Mouse (Mus musculus): Measurements from ENCODE around the gene Klhl5. TPM values are rescaled to one million over a fixed set of nuclear protein-coding genes. Genes with fewer than 3 reads are reported as not detected.

Gene Klhl5
- total RNA-seq, 1 experiment from 2014 or later, result 47.6 TPM

DNA sequence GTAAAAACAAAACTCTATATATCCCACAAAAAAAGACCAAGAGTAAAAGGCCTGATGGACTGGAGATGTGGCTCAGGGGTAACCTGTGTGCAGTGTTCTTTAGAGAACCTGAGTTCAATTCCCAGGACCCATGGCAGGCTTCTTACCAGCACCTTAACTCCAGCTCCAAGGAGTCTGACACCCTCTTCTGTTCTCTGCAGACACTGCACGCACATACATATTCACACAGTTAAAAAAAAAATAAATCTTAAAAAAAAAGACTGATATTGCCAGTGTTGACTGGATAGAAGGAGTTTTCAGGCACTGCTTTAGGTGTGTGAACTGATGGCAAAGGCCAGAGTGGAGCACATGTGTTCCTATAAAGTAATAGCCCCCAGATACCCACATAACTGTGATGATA lies 18.8 kb downstream of the Klhl5 start:
- ATAC-seq (replicated peaks in 1 of 2; ENCODE audit: insufficient read depth in 1 of 2, low FRiP score in 2 of 2, low TSS enrichment in 1 of 2, low read depth in 1 of 2, poor library complexity in 2 of 2, severe bottlenecking in 2 of 2), result no peak

DNA sequence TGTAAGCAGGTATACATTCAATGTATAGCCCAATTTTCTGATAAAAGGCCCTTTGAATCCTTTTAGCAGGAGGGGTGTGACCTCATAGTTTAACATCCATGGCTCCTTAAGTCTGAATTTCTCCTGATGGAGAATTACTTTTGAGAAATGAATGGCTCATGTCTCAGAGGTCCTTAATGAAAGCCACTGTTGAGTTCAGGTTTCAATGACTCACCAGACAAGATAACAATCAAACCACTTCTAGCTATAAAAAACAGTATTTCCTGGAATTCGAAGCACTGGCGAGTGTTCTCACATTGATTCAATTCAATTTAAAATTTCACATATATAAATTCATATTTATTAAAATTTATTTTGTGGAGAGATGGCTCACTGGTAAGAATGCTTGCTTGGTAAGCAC lies 21.1 kb downstream of the Klhl5 start:
- no peak for ATAC-seq (replicated peaks in 1 of 2; ENCODE audit: insufficient read depth in 1 of 2, low FRiP score in 2 of 2, low TSS enrichment in 1 of 2, low read depth in 1 of 2, poor library complexity in 2 of 2, severe bottlenecking in 2 of 2)

- no peak for ATAC-seq (replicated peaks in 1 of 2; ENCODE audit: insufficient read depth in 1 of 2, low FRiP score in 2 of 2, low TSS enrichment in 1 of 2, low read depth in 1 of 2, poor library complexity in 2 of 2, severe bottlenecking in 2 of 2)
Measured at GRCm38 (mm10) chr5:65130528-65131210, 23.3 kb downstream of the Klhl5 start.

DNA sequence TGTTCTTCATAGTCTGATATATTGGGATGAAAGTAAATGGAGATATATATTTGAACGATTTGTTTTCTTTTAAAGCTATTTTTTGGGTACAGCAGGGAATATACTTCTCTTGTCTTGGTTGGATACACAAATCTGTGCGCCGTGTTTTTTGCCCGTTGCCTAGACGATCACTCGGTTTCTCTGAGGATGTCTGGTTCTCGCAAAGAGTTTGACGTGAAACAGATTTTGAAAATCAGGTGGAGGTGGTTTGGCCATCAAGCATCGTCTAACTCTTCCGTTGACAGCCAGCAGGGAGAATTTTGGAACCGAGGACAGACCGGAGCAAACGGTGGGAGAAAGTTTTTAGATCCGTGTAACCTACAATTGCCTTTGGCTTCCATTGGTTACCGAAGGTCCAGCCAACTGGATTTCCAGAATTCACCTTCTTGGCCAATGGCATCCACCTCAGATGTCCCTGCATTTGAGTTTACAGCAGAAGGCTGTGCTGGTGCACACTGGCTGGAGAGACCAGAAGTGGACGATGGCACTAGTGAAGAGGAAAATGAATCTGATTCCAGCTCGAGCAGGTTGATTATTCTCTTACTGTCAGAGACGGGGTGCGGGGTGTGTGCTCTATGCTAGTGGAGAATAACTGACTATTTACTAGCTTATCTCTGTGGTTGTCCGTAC lies 24.0 kb downstream of the Klhl5 start:
- no peak for ATAC-seq (replicated peaks in 1 of 2; ENCODE audit: insufficient read depth in 1 of 2, low FRiP score in 2 of 2, low TSS enrichment in 1 of 2, low read depth in 1 of 2, poor library complexity in 2 of 2, severe bottlenecking in 2 of 2)

DNA sequence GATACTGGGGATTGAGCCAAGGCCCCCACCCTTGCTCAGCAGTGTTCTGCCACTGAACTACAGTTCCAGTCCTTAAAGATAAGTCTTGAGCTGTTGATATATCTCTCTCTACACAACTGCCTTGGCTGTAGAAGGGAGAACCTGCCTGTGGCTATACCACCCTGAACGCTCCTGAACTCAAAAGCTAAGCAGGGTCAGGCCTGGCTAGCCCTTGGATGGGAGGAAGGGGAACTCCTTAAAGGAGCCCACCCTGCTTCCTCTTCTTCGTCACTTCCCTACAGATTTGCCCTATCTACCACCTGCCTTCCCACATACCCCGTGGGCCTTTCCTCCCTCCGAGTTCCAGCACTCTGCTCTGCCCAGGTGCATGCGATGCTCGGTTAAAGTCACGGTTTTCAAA lies 28.8 kb downstream of the Klhl5 start:
- ATAC-seq (replicated peaks in 1 of 2; ENCODE audit: insufficient read depth in 1 of 2, low FRiP score in 2 of 2, low TSS enrichment in 1 of 2, low read depth in 1 of 2, poor library complexity in 2 of 2, severe bottlenecking in 2 of 2), result peak; percentile 32 to 72; a peak in 3 of 4 replicates

GRCm38 (mm10) chr5:65137073-65137472 lies 29.7 kb downstream of the Klhl5 start:
- no peak for ATAC-seq (replicated peaks in 1 of 2; ENCODE audit: insufficient read depth in 1 of 2, low FRiP score in 2 of 2, low TSS enrichment in 1 of 2, low read depth in 1 of 2, poor library complexity in 2 of 2, severe bottlenecking in 2 of 2)

DNA sequence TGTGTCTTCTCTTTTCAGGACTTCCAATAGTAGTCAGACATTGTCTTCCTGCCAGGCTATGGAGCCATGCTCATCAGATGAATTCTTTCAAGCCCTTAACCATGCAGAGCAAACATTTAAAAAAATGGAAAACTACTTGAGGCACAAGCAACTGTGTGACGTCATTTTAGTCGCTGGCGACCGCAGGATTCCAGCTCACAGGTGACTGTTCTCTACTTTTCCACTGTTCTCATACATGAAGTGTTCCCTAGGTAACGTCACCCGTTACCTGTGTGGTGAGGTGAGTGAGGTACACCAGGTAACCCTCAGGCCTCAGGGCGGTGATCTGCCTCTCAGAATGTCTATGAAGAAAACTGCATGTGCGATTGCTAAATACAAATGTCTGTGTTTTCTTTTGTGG lies 33.9 kb downstream of the Klhl5 start:
- no peak for ATAC-seq (replicated peaks in 1 of 2; ENCODE audit: insufficient read depth in 1 of 2, low FRiP score in 2 of 2, low TSS enrichment in 1 of 2, low read depth in 1 of 2, poor library complexity in 2 of 2, severe bottlenecking in 2 of 2)

GRCm38 (mm10) chr5:65142247-65142646 lies 34.9 kb downstream of the Klhl5 start:
- no peak for ATAC-seq (replicated peaks in 1 of 2; ENCODE audit: insufficient read depth in 1 of 2, low FRiP score in 2 of 2, low TSS enrichment in 1 of 2, low read depth in 1 of 2, poor library complexity in 2 of 2, severe bottlenecking in 2 of 2)

DNA sequence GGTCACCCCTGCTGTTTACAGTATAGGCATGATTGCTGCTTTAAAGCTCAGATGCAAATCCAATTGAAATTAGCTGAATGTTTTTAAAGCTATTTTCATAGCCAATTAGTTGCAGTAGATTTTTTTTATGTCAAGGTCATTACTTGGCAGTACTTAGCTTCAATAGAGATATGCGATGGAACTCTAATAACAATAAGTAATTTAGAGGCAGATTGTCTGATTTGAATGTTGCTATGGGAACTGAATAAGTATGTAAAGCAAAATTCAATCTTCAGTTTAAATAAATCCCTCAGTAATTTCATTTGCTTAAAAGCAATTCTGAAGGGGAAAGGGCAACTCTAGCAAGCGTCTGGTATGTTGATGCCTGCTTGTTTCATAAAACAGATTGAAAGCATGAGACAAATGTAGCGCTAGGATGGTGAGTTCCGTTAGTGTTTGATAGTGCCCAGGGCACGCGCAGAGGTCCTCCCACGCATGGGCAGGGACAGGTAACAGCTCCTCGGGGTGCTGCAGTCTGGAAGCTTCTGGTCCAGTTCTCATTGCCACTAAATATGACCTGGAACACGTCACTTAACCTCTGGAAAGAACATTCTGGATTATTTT lies 38.3 kb downstream of the Klhl5 start:
- ATAC-seq (replicated peaks in 1 of 2; ENCODE audit: insufficient read depth in 1 of 2, low FRiP score in 2 of 2, low TSS enrichment in 1 of 2, low read depth in 1 of 2, poor library complexity in 2 of 2, severe bottlenecking in 2 of 2), result no peak

DNA sequence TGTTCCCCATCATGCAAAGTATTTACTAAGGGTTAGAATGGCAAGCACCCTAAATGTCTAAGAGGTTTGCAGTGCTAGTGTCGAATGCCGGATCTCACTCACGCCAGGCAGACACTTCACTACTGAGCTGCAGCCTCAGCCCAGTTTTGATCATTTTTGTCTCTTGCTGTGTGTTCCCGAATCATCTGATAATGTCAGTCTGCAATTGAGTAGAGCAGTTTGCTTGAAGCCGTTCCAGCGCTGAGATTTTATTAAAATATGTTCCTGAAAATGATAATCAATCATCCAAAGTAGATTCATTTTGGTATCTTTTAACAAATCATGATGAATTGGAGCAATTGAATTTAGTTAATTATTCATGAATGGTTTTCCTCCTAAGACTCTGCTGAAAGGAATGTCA lies 39.4 kb downstream of the Klhl5 start:
- ATAC-seq (replicated peaks in 1 of 2; ENCODE audit: insufficient read depth in 1 of 2, low FRiP score in 2 of 2, low TSS enrichment in 1 of 2, low read depth in 1 of 2, poor library complexity in 2 of 2, severe bottlenecking in 2 of 2), result no peak

- no peak for ATAC-seq (replicated peaks in 1 of 2; ENCODE audit: insufficient read depth in 1 of 2, low FRiP score in 2 of 2, low TSS enrichment in 1 of 2, low read depth in 1 of 2, poor library complexity in 2 of 2, severe bottlenecking in 2 of 2)
Measured at GRCm38 (mm10) chr5:65149706-65150105, 42.4 kb downstream of the Klhl5 start.

- ATAC-seq (replicated peaks in 1 of 2; ENCODE audit: insufficient read depth in 1 of 2, low FRiP score in 2 of 2, low TSS enrichment in 1 of 2, low read depth in 1 of 2, poor library complexity in 2 of 2, severe bottlenecking in 2 of 2), result no peak
Measured at GRCm38 (mm10) chr5:65150376-65150955, 43.1 kb downstream of the Klhl5 start.

DNA sequence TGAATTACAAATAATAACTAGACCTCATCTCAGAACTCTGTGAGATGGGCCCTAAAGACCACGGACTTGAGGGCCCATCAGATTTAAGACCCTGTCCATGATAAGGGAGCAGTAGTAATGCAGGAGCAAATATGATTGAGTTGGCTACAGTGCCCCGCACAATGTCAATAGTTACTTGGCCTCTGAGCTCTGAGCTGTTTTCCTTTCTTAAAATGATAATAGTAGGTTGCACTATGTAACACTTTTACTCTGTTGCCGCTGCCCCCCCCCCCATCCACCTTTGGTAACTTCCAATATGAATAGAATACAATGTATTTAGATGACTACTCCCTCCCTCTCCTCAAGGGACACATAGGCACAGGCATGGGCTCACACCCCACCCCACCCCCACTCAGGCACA lies 43.9 kb downstream of the Klhl5 start:
- ATAC-seq (replicated peaks in 1 of 2; ENCODE audit: insufficient read depth in 1 of 2, low FRiP score in 2 of 2, low TSS enrichment in 1 of 2, low read depth in 1 of 2, poor library complexity in 2 of 2, severe bottlenecking in 2 of 2), result no peak

- ATAC-seq (replicated peaks in 1 of 2; ENCODE audit: insufficient read depth in 1 of 2, low FRiP score in 2 of 2, low TSS enrichment in 1 of 2, low read depth in 1 of 2, poor library complexity in 2 of 2, severe bottlenecking in 2 of 2), result no peak
Measured at GRCm38 (mm10) chr5:65151767-65152166, 44.4 kb downstream of the Klhl5 start.

DNA sequence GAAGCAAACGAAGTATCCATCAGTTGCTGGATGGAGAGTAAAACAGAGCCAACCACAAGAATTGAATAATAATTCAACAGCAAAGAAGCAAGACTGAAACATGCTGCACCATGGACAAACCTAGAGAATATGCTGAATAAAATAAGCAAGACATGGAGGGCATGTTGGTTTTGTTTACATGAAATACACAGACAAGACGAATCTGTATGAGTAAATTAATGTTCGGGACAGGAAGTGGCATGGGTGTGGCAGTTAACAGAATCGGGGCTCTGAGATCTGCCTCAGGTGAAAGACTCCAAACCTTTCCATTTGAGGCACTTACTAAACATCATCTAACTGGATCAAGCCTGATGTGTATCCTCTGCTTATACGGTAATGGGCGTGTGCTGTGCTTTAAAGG lies 46.9 kb downstream of the Klhl5 start:
- ATAC-seq (replicated peaks in 1 of 2; ENCODE audit: insufficient read depth in 1 of 2, low FRiP score in 2 of 2, low TSS enrichment in 1 of 2, low read depth in 1 of 2, poor library complexity in 2 of 2, severe bottlenecking in 2 of 2), result no peak

DNA sequence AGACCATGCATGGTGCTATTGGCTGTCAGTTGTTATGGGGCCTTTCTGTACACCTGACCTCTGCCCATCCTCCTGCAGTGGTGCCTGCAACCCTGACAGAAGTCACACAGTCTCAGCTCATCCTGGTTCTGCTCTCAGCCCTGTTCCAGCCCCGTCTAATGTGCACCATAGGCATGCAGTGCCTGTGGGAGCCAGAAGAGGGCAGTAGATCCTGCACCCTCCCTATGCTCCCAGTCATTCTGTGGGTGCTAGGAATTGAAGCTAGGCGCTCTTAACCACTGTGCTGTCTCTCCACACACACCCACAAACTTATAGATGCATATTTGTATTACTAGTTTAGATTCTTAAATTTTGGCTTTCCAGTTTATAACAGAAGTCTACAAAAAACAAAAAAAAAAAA lies 49.5 kb downstream of the Klhl5 start:
- peak; percentile 49 to 62; a peak in 3 of 4 replicates for ATAC-seq (replicated peaks in 1 of 2; ENCODE audit: insufficient read depth in 1 of 2, low FRiP score in 2 of 2, low TSS enrichment in 1 of 2, low read depth in 1 of 2, poor library complexity in 2 of 2, severe bottlenecking in 2 of 2)

GRCm38 (mm10) chr5:65157412-65158381 lies 50.4 kb downstream of the Klhl5 start:
- ATAC-seq (replicated peaks in 1 of 2; ENCODE audit: insufficient read depth in 1 of 2, low FRiP score in 2 of 2, low TSS enrichment in 1 of 2, low read depth in 1 of 2, poor library complexity in 2 of 2, severe bottlenecking in 2 of 2), result peak in 1 of 2 experiments; percentile 31; a peak in 1 of 4 replicates
